Mouse (Mus musculus): ENCODE measurements around the gene Riok1. TPM values are rescaled to one million over a fixed set of nuclear protein-coding genes. Genes with fewer than 3 reads are reported as not detected.

Gene Riok1
- polyA plus RNA-seq, 1 experiment from 2014 or later = 18.1 TPM

GRCm38 (mm10) chr13:38037044-38037687, 371 bp downstream of the Riok1 start, which contains the start of gene Cage1:
Gene Cage1 (minus strand): TSS chr13:38037069.
- Histone ChIP-seq H3K27ac (ENCODE audit: low read length) (peak within 1 kb of the TSS; percentile 87), H3K9me3 (replicated peaks; ENCODE audit: control insufficient read depth, low read length) (no peaks in the 10 kb centered on the region), H3K27me3 (ENCODE audit: control insufficient read depth, insufficient read depth, low read depth, low read length) (no peaks in the 10 kb centered on the region), H3K4me1 (ENCODE audit: control insufficient read depth, low read depth, low read length) (peaks cover 27% of the 10 kb centered on the region), H3K9ac (ENCODE audit: low read depth, low read length) (peak within 1 kb of the TSS; percentile 86), H3K4me2 (ENCODE audit: low read depth, low read length) (peak within 1 kb of the TSS; percentile 95), H3K36me3 (ENCODE audit: control insufficient read depth, insufficient read depth) (peaks cover 9% of the 10 kb centered on the region), H3K4me3 (ENCODE audit: low read depth, low read length) (peak within 1 kb of the TSS; percentile 89)
- ATAC-seq (ENCODE audit: low read depth) = peak; percentile 96
- under 1% methylated on average over 47 of the region's 47 CpGs for WGBS (ENCODE audit: insufficient replicate concordance)

- Histone ChIP-seq H3K4me2 (ENCODE audit: low read depth, low read length) (peak overlapping the region; percentile 95), H3K9ac (ENCODE audit: low read depth, low read length) (peak overlapping the region; percentile 86), H3K27ac (ENCODE audit: low read length) (no peak overlapping the region), H3K36me3 (ENCODE audit: control insufficient read depth, insufficient read depth) (peaks cover 12% of the 10 kb centered on the region), H3K4me1 (ENCODE audit: control insufficient read depth, low read depth, low read length) (peaks cover 27% of the 10 kb centered on the region), H3K27me3 (ENCODE audit: control insufficient read depth, insufficient read depth, low read depth, low read length) (no peaks in the 10 kb centered on the region), H3K9me3 (replicated peaks; ENCODE audit: control insufficient read depth, low read length) (no peaks in the 10 kb centered on the region), H3K4me3 (ENCODE audit: low read depth, low read length) (peak overlapping the region; percentile 89)
- ATAC-seq (ENCODE audit: low read depth) = no peak
- WGBS (ENCODE audit: insufficient replicate concordance) = 13% methylated on average over 12 of the region's 12 CpGs
Measured at GRCm38 (mm10) chr13:38037811-38038210, 1.0 kb downstream of the Riok1 start.

- Histone ChIP-seq H3K4me3 (ENCODE audit: low read depth, low read length) (no peak overlapping the region), H3K4me2 (ENCODE audit: low read depth, low read length) (no peak overlapping the region), H3K9ac (ENCODE audit: low read depth, low read length) (no peak overlapping the region), H3K36me3 (ENCODE audit: control insufficient read depth, insufficient read depth) (peaks cover 34% of the 10 kb centered on the region), H3K9me3 (replicated peaks; ENCODE audit: control insufficient read depth, low read length) (no peaks in the 10 kb centered on the region), H3K27ac (ENCODE audit: low read length) (no peak overlapping the region), H3K4me1 (ENCODE audit: control insufficient read depth, low read depth, low read length) (no peaks in the 10 kb centered on the region), H3K27me3 (ENCODE audit: control insufficient read depth, insufficient read depth, low read depth, low read length) (no peaks in the 10 kb centered on the region)
- no peak for ATAC-seq (ENCODE audit: low read depth)
- WGBS (ENCODE audit: insufficient replicate concordance) = 53% methylated on average over 3 of the region's 3 CpGs
Measured at GRCm38 (mm10) chr13:38049888-38050287, 13.1 kb downstream of the Riok1 start.

- Histone ChIP-seq H3K9me3 (replicated peaks; ENCODE audit: control insufficient read depth, low read length) (no peaks in the 10 kb centered on the region), H3K4me1 (ENCODE audit: control insufficient read depth, low read depth, low read length) (no peaks in the 10 kb centered on the region; the same call in 1 of the 2 replicates), H3K27me3 (ENCODE audit: control insufficient read depth, insufficient read depth, low read depth, low read length) (no peaks in the 10 kb centered on the region), H3K9ac (ENCODE audit: low read depth, low read length) (no peak overlapping the region), H3K4me2 (ENCODE audit: low read depth, low read length) (no peak overlapping the region), H3K27ac (ENCODE audit: low read length) (no peak overlapping the region), H3K36me3 (ENCODE audit: control insufficient read depth, insufficient read depth) (peaks cover 16% of the 10 kb centered on the region), H3K4me3 (ENCODE audit: low read depth, low read length) (no peak overlapping the region)
- ATAC-seq (ENCODE audit: low read depth) = no peak
- 76% methylated on average over 11 of the region's 11 CpGs for WGBS (ENCODE audit: insufficient replicate concordance)
Measured at GRCm38 (mm10) chr13:38062678-38063077, 25.9 kb downstream of the Riok1 start.

GRCm38 (mm10) chr13:38064854-38065663, 28.3 kb downstream of the Riok1 start:
- ATAC-seq (ENCODE audit: low read depth) = peak; percentile 75
- H3K27me3 ChIP-seq (ENCODE audit: control insufficient read depth, insufficient read depth, low read depth, low read length) = no peaks in the 10 kb centered on the region
- H3K27ac ChIP-seq (ENCODE audit: low read length) = no peak overlapping the region
- no peak overlapping the region for H3K4me2 ChIP-seq (ENCODE audit: low read depth, low read length)
- WGBS (ENCODE audit: insufficient replicate concordance) = 51% methylated on average over 11 of the region's 11 CpGs
- no peaks in the 10 kb centered on the region; the same call in 1 of the 2 replicates for H3K4me1 ChIP-seq (ENCODE audit: control insufficient read depth, low read depth, low read length)
- no peak overlapping the region for H3K9ac ChIP-seq (ENCODE audit: low read depth, low read length)
- H3K36me3 ChIP-seq (ENCODE audit: control insufficient read depth, insufficient read depth) = peaks cover 3% of the 10 kb centered on the region; the same call in 1 of the 2 replicates
- no peak overlapping the region for H3K4me3 ChIP-seq (ENCODE audit: low read depth, low read length)
- no peaks in the 10 kb centered on the region for H3K9me3 ChIP-seq (replicated peaks; ENCODE audit: control insufficient read depth, low read length)

- 62% methylated on average over 4 of the region's 4 CpGs for WGBS (ENCODE audit: insufficient replicate concordance)
- H3K9ac ChIP-seq (ENCODE audit: low read depth, low read length) = no peak overlapping the region
- no peak overlapping the region for H3K27ac ChIP-seq (ENCODE audit: low read length)
- no peaks in the 10 kb centered on the region for H3K27me3 ChIP-seq (ENCODE audit: control insufficient read depth, insufficient read depth, low read depth, low read length)
- no peak overlapping the region for H3K4me2 ChIP-seq (ENCODE audit: low read depth, low read length)
- H3K4me1 ChIP-seq (ENCODE audit: control insufficient read depth, low read depth, low read length) = peaks cover 7% of the 10 kb centered on the region
- H3K4me3 ChIP-seq (ENCODE audit: low read depth, low read length) = no peak overlapping the region
- no peaks in the 10 kb centered on the region for H3K9me3 ChIP-seq (replicated peaks; ENCODE audit: control insufficient read depth, low read length)
- no peaks in the 10 kb centered on the region for H3K36me3 ChIP-seq (ENCODE audit: control insufficient read depth, insufficient read depth)
- no peak for ATAC-seq (ENCODE audit: low read depth)
Measured at GRCm38 (mm10) chr13:38070945-38071344, 34.1 kb downstream of the Riok1 start.

- Histone ChIP-seq H3K4me1 (ENCODE audit: control insufficient read depth, low read depth, low read length) (peaks cover 7% of the 10 kb centered on the region), H3K4me3 (ENCODE audit: low read depth, low read length) (no peak overlapping the region), H3K9me3 (replicated peaks; ENCODE audit: control insufficient read depth, low read length) (no peaks in the 10 kb centered on the region), H3K27me3 (ENCODE audit: control insufficient read depth, insufficient read depth, low read depth, low read length) (no peaks in the 10 kb centered on the region), H3K36me3 (ENCODE audit: control insufficient read depth, insufficient read depth) (no peaks in the 10 kb centered on the region), H3K27ac (ENCODE audit: low read length) (peak overlapping the region; percentile 54), H3K9ac (ENCODE audit: low read depth, low read length) (no peak overlapping the region), H3K4me2 (ENCODE audit: low read depth, low read length) (no peak overlapping the region)
- peak; percentile 81 for ATAC-seq (ENCODE audit: low read depth)
- 47% methylated on average over 18 of the region's 18 CpGs for WGBS (ENCODE audit: insufficient replicate concordance)
Measured at GRCm38 (mm10) chr13:38073374-38074307, 36.8 kb downstream of the Riok1 start.

GRCm38 (mm10) chr13:38074404-38074803, 37.6 kb downstream of the Riok1 start:
- H3K27me3 ChIP-seq (ENCODE audit: control insufficient read depth, insufficient read depth, low read depth, low read length) = no peaks in the 10 kb centered on the region
- 7% methylated on average over 5 of the region's 5 CpGs for WGBS (ENCODE audit: insufficient replicate concordance)
- H3K4me1 ChIP-seq (ENCODE audit: control insufficient read depth, low read depth, low read length) = peaks cover 7% of the 10 kb centered on the region
- H3K9me3 ChIP-seq (replicated peaks; ENCODE audit: control insufficient read depth, low read length) = no peaks in the 10 kb centered on the region
- H3K4me3 ChIP-seq (ENCODE audit: low read depth, low read length) = no peak overlapping the region
- no peak overlapping the region for H3K9ac ChIP-seq (ENCODE audit: low read depth, low read length)
- H3K27ac ChIP-seq (ENCODE audit: low read length) = peak overlapping the region; percentile 54
- H3K4me2 ChIP-seq (ENCODE audit: low read depth, low read length) = no peak overlapping the region
- peak; percentile 58 for ATAC-seq (ENCODE audit: low read depth)
- no peaks in the 10 kb centered on the region for H3K36me3 ChIP-seq (ENCODE audit: control insufficient read depth, insufficient read depth)

Measured in liver, embryonic 16.5 days (tissue).